Comparison of ENCODE assay signal across 8 mouse cellular contexts in the genomic region with DNA sequence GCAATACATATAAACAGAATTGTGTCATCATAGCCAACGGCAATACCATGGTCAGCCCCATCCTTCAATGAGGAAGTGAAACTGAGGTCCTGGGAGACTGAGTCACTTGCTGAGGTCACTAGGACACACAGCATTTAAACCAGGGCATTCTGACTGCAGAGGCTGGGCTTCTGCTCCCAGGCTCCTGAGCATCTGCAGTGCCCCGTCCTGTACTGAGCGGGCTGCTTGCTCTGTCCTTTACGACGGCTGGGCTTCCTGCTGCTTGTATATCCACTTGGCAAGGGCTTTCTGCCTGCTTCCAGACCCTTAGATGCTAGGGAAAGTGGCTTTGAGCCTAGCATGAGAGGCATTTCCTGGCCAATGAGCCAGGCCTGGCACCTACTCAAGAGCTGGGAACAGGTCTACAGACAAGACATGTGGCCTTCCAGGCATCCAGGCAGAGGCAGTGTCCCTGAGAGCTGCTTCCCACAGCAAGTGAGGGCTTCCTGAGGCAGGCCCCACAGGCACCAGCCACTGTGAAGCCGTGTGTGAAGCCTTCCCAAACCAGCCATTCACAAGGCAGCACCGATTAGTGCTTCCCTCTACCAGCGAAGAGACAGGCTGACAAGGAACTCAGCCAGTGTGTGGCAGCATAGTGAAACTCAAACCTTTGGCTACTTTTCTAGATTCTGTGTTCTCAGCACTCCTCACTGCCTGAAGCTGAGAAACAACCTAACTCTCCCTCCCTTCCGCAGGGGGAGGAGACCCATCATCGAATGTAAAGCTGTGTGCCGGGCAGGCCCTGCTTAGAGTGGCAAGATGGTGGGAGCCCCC. TPM values are rescaled to one million over a fixed set of nuclear protein-coding genes. Genes with fewer than 3 reads are reported as not detected.
DNase-seq lines count a peak whose midpoint lies in the region; ATAC-seq and TF ChIP-seq lines count a peak whose summit lies in the region.

No protein-coding gene starts in this region.

- no peak overlapping the region for H3K9ac ChIP-seq in embryonic facial prominence, embryonic 15.5 days
- no peak overlapping the region for H3K9ac ChIP-seq in heart, embryonic 15.5 days

- H3K27ac ChIP-seq in bone marrow macrophage, adult 2 months (ENCODE audit: insufficient read depth, low read depth, low read length), result peak overlapping the region; percentile 91
- H3K27ac ChIP-seq in embryonic facial prominence, embryonic 15.5 days (replicated peaks), result peak overlapping the region; percentile 82
- peak overlapping the region; percentile 89 for H3K27ac ChIP-seq in heart, embryonic 15.5 days

- 33% methylated on average over 11 of the region's 11 CpGs for WGBS in embryonic facial prominence, embryonic 15.5 days
- 31% methylated on average over 11 of the region's 11 CpGs for WGBS in heart, embryonic 15.5 days

- H3K4me3 ChIP-seq in bone marrow macrophage, adult 2 months (ENCODE audit: insufficient read depth, low read length), result peak overlapping the region; percentile 8; the same call in 1 of the 2 replicates
- no peak overlapping the region for H3K4me3 ChIP-seq in embryonic facial prominence, embryonic 15.5 days (replicated peaks)
- no peak overlapping the region for H3K4me3 ChIP-seq in heart, embryonic 15.5 days

- peak; percentile 75 for DNase-seq in 3T3-L1 (ENCODE audit: low read depth, low spot score)
- peak; percentile 76 for DNase-seq in kidney, postnatal 10 days
- DNase-seq in lung, adult 18-20 months, result peak; percentile 78 to 81

- H3K9me3 ChIP-seq in embryonic facial prominence, embryonic 15.5 days (replicated peaks), result no peaks in the 10 kb centered on the region
- no peaks in the 10 kb centered on the region for H3K9me3 ChIP-seq in heart, embryonic 15.5 days (replicated peaks)

- H3K4me2 ChIP-seq in embryonic facial prominence, embryonic 15.5 days (replicated peaks), result no peak overlapping the region
- no peak overlapping the region for H3K4me2 ChIP-seq in heart, embryonic 15.5 days

- H3K36me3 ChIP-seq in embryonic facial prominence, embryonic 15.5 days, result peaks cover 14% of the 10 kb centered on the region
- H3K36me3 ChIP-seq in heart, embryonic 15.5 days, result peaks cover 11% of the 10 kb centered on the region

- peaks cover 75% of the 10 kb centered on the region for H3K4me1 ChIP-seq in bone marrow macrophage, adult 2 months (ENCODE audit: control insufficient read depth, insufficient read depth, low read length)
- peaks cover 33% of the 10 kb centered on the region for H3K4me1 ChIP-seq in embryonic facial prominence, embryonic 15.5 days
- H3K4me1 ChIP-seq in heart, embryonic 15.5 days (replicated peaks), result peaks cover 40% of the 10 kb centered on the region

- H3K27me3 ChIP-seq in embryonic facial prominence, embryonic 15.5 days, result no peaks in the 10 kb centered on the region
- H3K27me3 ChIP-seq in heart, embryonic 15.5 days, result no peaks in the 10 kb centered on the region

- no peak for TF ChIP-seq POLR2A in bone marrow macrophage, adult 2 months (IDR thresholded peaks at IDR 0.05; ENCODE audit: borderline replicate concordance, low read depth, low read length)

- TF ChIP-seq CTCF in bone marrow macrophage, adult 2 months (IDR thresholded peaks at IDR 0.05; ENCODE audit: low read depth, low read length), result no peak

- ATAC-seq in embryonic facial prominence, embryonic 15.5 days (ENCODE audit: insufficient number of reproducible peaks, low FRiP score, low TSS enrichment, low read depth), result peak; percentile 60; the same call in 1 of the 2 replicates
- peak; percentile 66 for ATAC-seq in heart, embryonic 15.5 days (replicated peaks; ENCODE audit: insufficient number of reproducible peaks, insufficient read depth, low FRiP score, low read depth)
- ATAC-seq in neutrophil, adult 5-6 weeks (ENCODE audit: extremely low read depth, insufficient number of reproducible peaks, low FRiP score, poor library complexity, severe bottlenecking), result peak; percentile 81
- ATAC-seq in activated CD4-positive, CD25-positive, alpha-beta regulatory T cell, adult 4 months, result no peak

RNA-seq across cellular contexts. Expression of gene Prkcd, which starts 32.5 kb away (rescaled TPM):
- polyA plus RNA-seq in bone marrow macrophage, adult 2 months (2012; ENCODE audit: insufficient read depth, insufficient read length, missing spikeins), result 404 TPM in 2 replicates
- 56.1 and 63.5 TPM in 2 replicates for polyA plus RNA-seq in embryonic facial prominence, embryonic 15.5 days (2015; fragmentation: Nextera tagmentation; extraction: Ambion mirVana)
- polyA plus RNA-seq in heart, embryonic 15.5 days (2015; fragmentation: Nextera tagmentation; extraction: Ambion mirVana), result 37.5 and 49.6 TPM in 2 replicates
- total RNA-seq in neutrophil, adult 5-6 weeks (2017), result 483 and 502 TPM in 2 replicates
- polyA plus RNA-seq in activated CD4-positive, CD25-positive, alpha-beta regulatory T cell, adult 4 months (2017; shearing (Covaris generic)), result 10 to 100 TPM; 29.4 to 30.1 TPM

RNA-seq across cellular contexts. Expression of gene Tkt, which starts 45.3 kb away (rescaled TPM):
- polyA plus RNA-seq in bone marrow macrophage, adult 2 months (2012; ENCODE audit: insufficient read depth, insufficient read length, missing spikeins), result 305 and 412 TPM in 2 replicates
- polyA plus RNA-seq in embryonic facial prominence, embryonic 15.5 days (2015; fragmentation: Nextera tagmentation; extraction: Ambion mirVana), result 197 and 204 TPM in 2 replicates
- 65.8 and 112 TPM in 2 replicates for polyA plus RNA-seq in heart, embryonic 15.5 days (2015; fragmentation: Nextera tagmentation; extraction: Ambion mirVana)
- 152 and 166 TPM in 2 replicates for total RNA-seq in neutrophil, adult 5-6 weeks (2017)
- polyA plus RNA-seq in activated CD4-positive, CD25-positive, alpha-beta regulatory T cell, adult 4 months (2017; shearing (Covaris generic)), result 100 to 1,000 TPM; 180 to 266 TPM
